Mouse (Mus musculus): ENCODE data around the gene Olfr970. TPM values are rescaled to one million over a fixed set of nuclear protein-coding genes. Genes with fewer than 3 reads are reported as not detected.
"Not testable (repeated sequence)": the region's sequence is repeated elsewhere in the genome, so short reads cannot be mapped to it uniquely, and the experiment has no call there.

Gene Olfr970
- not detected in 2 replicates for polyA plus RNA-seq (2014; fragmentation: Nextera tagmentation; extraction: Ambion mirVana)

DNA sequence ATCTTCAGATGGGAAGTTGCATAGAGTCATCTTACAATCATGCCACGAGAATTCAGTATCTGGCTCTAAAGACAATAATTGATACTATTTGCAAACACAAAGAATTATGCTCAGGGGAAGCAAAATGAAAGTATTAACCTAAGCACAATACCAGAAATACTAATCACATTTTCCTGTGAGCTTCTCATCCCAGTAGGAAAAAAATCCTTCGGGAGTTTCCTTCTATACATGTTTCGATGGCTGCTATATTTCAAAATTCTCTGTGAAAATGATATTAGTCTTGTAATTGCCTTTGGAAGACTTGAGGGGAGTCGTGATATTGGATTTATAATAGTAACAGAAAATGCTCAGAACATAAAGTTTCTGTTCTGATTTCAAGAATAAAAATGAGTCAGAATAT is at the start of gene Olfr970:
Gene Olfr970, plus strand, starts transcription at position 301 of the 400 bp plus-strand sequence.
- no peak within 1 kb of the TSS for H3K4me2 ChIP-seq (ENCODE audit: low read length)
- H3K9me3 ChIP-seq (ENCODE audit: control insufficient read depth, low read length), result no peaks in the 10 kb centered on the region
- H3K27me3 ChIP-seq (ENCODE audit: control insufficient read depth, insufficient read depth, low read length), result no peaks in the 10 kb centered on the region
- WGBS, result 72% methylated on average over 4 of the region's 4 CpGs
- H3K9ac ChIP-seq (ENCODE audit: low read length), result no peak within 1 kb of the TSS
- no peaks in the 10 kb centered on the region for H3K4me1 ChIP-seq (ENCODE audit: control insufficient read depth in 2 of 2, insufficient read depth in 2 of 2, low read length in 2 of 2)
- no peak for ATAC-seq (ENCODE audit: insufficient number of reproducible peaks, insufficient read depth, low FRiP score, low read depth)
- no peaks in the 10 kb centered on the region for H3K36me3 ChIP-seq (ENCODE audit: control insufficient read depth, insufficient read depth, low read length)
- H3K4me3 ChIP-seq (ENCODE audit: control insufficient read depth in 1 of 2, insufficient read depth in 1 of 2, low read depth in 1 of 2, low read length in 2 of 2), result no peak within 1 kb of the TSS
- H3K27ac ChIP-seq (replicated peaks in 1 of 2; ENCODE audit: control insufficient read depth in 1 of 2, insufficient read depth in 1 of 2, low read depth in 2 of 2, low read length in 2 of 2), result no peak within 1 kb of the TSS

DNA sequence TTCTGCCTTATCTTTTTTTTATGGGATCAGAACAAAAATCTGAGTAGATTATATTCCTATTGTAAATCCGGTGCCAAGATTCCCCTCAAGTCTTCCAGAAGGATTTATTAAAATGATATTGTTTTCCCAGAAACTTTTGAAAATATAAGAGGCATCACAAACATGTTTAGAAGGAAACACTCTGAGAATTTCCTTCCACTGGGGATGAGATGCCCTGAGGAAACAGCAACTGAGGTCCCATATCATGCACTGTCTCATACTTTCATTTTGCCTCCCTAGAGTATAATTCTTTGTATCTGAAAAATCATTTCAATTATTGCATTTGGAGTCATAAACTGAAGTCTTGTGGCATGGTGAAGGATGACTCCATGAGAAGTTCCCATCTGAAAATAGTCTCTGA is 25.5 kb upstream of the Olfr970 start, which contains the start of gene Olfr968:
Gene Olfr968, minus strand, starts transcription at position 101 of the 400 bp plus-strand sequence.
- whole genome bisulfite sequencing, result 67% methylated on average over 1 of the region's 1 CpGs
- H3K4me1 ChIP-seq (ENCODE audit: control insufficient read depth in 2 of 2, insufficient read depth in 2 of 2, low read length in 2 of 2), result no peaks in the 10 kb centered on the region

GRCm38 (mm10) chr9:39790558-39790957 is 18.1 kb upstream of the Olfr970 start, which contains the start of gene Olfr969:
TSS of gene Olfr969 (plus strand) at chr9:39790945.
- H3K4me1 ChIP-seq (ENCODE audit: control insufficient read depth in 2 of 2, insufficient read depth in 2 of 2, low read length in 2 of 2), result no peaks in the 10 kb centered on the region
- H3K27ac ChIP-seq (replicated peaks in 1 of 2; ENCODE audit: control insufficient read depth in 1 of 2, insufficient read depth in 1 of 2, low read depth in 2 of 2, low read length in 2 of 2), result no peak within 1 kb of the TSS
- H3K4me3 ChIP-seq (ENCODE audit: control insufficient read depth in 1 of 2, insufficient read depth in 1 of 2, low read depth in 1 of 2, low read length in 2 of 2), result no peak within 1 kb of the TSS
- WGBS, result 70% methylated on average over 2 of the region's 2 CpGs
- no peak within 1 kb of the TSS for H3K4me2 ChIP-seq (ENCODE audit: low read length)
- no peak within 1 kb of the TSS for H3K9ac ChIP-seq (ENCODE audit: low read length)
- no peaks in the 10 kb centered on the region for H3K36me3 ChIP-seq (ENCODE audit: control insufficient read depth, insufficient read depth, low read length)
- no peaks in the 10 kb centered on the region for H3K9me3 ChIP-seq (ENCODE audit: control insufficient read depth, low read length)
- ATAC-seq (ENCODE audit: insufficient number of reproducible peaks, insufficient read depth, low FRiP score, low read depth), result no peak
- H3K27me3 ChIP-seq (ENCODE audit: control insufficient read depth, insufficient read depth, low read length), result no peaks in the 10 kb centered on the region

More for the DNA sequence above, 25.5 kb upstream of the Olfr970 start, which contains the start of gene Olfr968:
- Histone ChIP-seq H3K27me3 (ENCODE audit: control insufficient read depth, insufficient read depth, low read length) (no peaks in the 10 kb centered on the region), H3K9me3 (ENCODE audit: control insufficient read depth, low read length) (no peaks in the 10 kb centered on the region), H3K4me3 (ENCODE audit: control insufficient read depth in 1 of 2, insufficient read depth in 1 of 2, low read depth in 1 of 2, low read length in 2 of 2) (no peak within 1 kb of the TSS), H3K27ac (replicated peaks in 1 of 2; ENCODE audit: control insufficient read depth in 1 of 2, insufficient read depth in 1 of 2, low read depth in 2 of 2, low read length in 2 of 2) (no peak within 1 kb of the TSS), H3K4me2 (ENCODE audit: low read length) (no peak within 1 kb of the TSS), H3K9ac (ENCODE audit: low read length) (no peak within 1 kb of the TSS), H3K36me3 (ENCODE audit: control insufficient read depth, insufficient read depth, low read length) (no peaks in the 10 kb centered on the region)
- no peak for ATAC-seq (ENCODE audit: insufficient number of reproducible peaks, insufficient read depth, low FRiP score, low read depth)

DNA sequence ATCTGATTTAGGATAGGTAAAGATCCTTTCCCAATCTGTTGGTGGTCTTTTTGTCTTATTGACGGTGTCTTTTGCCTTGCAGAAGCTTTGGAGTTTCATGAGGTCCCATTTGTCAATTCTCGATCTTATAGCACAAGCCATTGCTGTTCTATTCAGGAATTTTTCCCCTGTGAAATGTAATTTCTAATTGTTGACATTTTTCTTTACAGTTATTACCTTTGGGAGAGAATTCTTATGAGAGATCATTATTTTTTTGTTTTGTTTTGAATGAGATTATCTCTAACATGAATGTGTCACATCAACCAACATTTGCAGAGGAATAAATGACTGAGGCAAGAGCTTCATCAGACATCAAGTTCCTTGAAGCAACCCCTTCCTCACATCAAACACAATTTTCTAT is 27.9 kb downstream of the Olfr970 start, which contains the start of gene Olfr971:
Gene Olfr971, plus strand, starts transcription at position 301 of the 400 bp plus-strand sequence.
- WGBS, result 71% methylated on average over 1 of the region's 2 CpGs
- H3K4me1 ChIP-seq (ENCODE audit: control insufficient read depth in 2 of 2, insufficient read depth in 2 of 2, low read length in 2 of 2); H3K36me3 ChIP-seq (ENCODE audit: control insufficient read depth, insufficient read depth, low read length); H3K27ac ChIP-seq (replicated peaks in 1 of 2; ENCODE audit: control insufficient read depth in 1 of 2, insufficient read depth in 1 of 2, low read depth in 2 of 2, low read length in 2 of 2); H3K9ac ChIP-seq (ENCODE audit: low read length); H3K4me3 ChIP-seq (ENCODE audit: control insufficient read depth in 1 of 2, insufficient read depth in 1 of 2, low read depth in 1 of 2, low read length in 2 of 2); H3K4me2 ChIP-seq (ENCODE audit: low read length); H3K9me3 ChIP-seq (ENCODE audit: control insufficient read depth, low read length); ATAC-seq (ENCODE audit: insufficient number of reproducible peaks, insufficient read depth, low FRiP score, low read depth); H3K27me3 ChIP-seq (ENCODE audit: control insufficient read depth, insufficient read depth, low read length): not testable (repeated sequence)

- H3K36me3 ChIP-seq (ENCODE audit: control insufficient read depth, insufficient read depth, low read length), result no peaks in the 10 kb centered on the region
- no peak within 1 kb of the TSS for H3K4me3 ChIP-seq (ENCODE audit: control insufficient read depth in 1 of 2, insufficient read depth in 1 of 2, low read depth in 1 of 2, low read length in 2 of 2)
- 53% methylated on average over 2 of the region's 2 CpGs for WGBS
- no peak within 1 kb of the TSS for H3K4me2 ChIP-seq (ENCODE audit: low read length)
- no peaks in the 10 kb centered on the region for H3K4me1 ChIP-seq (ENCODE audit: control insufficient read depth in 2 of 2, insufficient read depth in 2 of 2, low read length in 2 of 2)
- H3K9ac ChIP-seq (ENCODE audit: low read length), result no peak within 1 kb of the TSS
- no peaks in the 10 kb centered on the region for H3K9me3 ChIP-seq (ENCODE audit: control insufficient read depth, low read length)
- H3K27ac ChIP-seq (replicated peaks in 1 of 2; ENCODE audit: control insufficient read depth in 1 of 2, insufficient read depth in 1 of 2, low read depth in 2 of 2, low read length in 2 of 2), result no peak within 1 kb of the TSS
- H3K27me3 ChIP-seq (ENCODE audit: control insufficient read depth, insufficient read depth, low read length), result no peaks in the 10 kb centered on the region
- ATAC-seq (ENCODE audit: insufficient number of reproducible peaks, insufficient read depth, low FRiP score, low read depth), result no peak
Observed at GRCm38 (mm10) chr9:39866122-39866521, 57.5 kb downstream of the Olfr970 start, which contains the start of gene Olfr972. TSS of gene Olfr972 (plus strand) at chr9:39866422.

Other genes starting within 250 kb of the Olfr970 start
- gene Olfr959, start 233.3 kb upstream of the Olfr970 start, polyA plus RNA-seq (2014; fragmentation: Nextera tagmentation; extraction: Ambion mirVana), result not detected in 2 replicates
- gene AW551984, start 204.5 kb upstream of the Olfr970 start, polyA plus RNA-seq (2014; fragmentation: Nextera tagmentation; extraction: Ambion mirVana), result 9.2 and 9.6 TPM in 2 replicates
- gene Olfr148, start 198.2 kb upstream of the Olfr970 start, polyA plus RNA-seq (2014; fragmentation: Nextera tagmentation; extraction: Ambion mirVana), result not detected in 2 replicates
- not detected in 2 replicates for gene Olfr960, start 187.5 kb upstream of the Olfr970 start, polyA plus RNA-seq (2014; fragmentation: Nextera tagmentation; extraction: Ambion mirVana)
- not detected in 2 replicates for gene Olfr961, start 163.8 kb upstream of the Olfr970 start, polyA plus RNA-seq (2014; fragmentation: Nextera tagmentation; extraction: Ambion mirVana)
- gene Olfr963, start 141.7 kb upstream of the Olfr970 start, polyA plus RNA-seq (2014; fragmentation: Nextera tagmentation; extraction: Ambion mirVana), result not detected in 2 replicates
- not detected in 2 replicates for gene Olfr149, start 101.7 kb upstream of the Olfr970 start, polyA plus RNA-seq (2014; fragmentation: Nextera tagmentation; extraction: Ambion mirVana)
- not detected in 2 replicates for gene Olfr965, start 97.5 kb upstream of the Olfr970 start, polyA plus RNA-seq (2014; fragmentation: Nextera tagmentation; extraction: Ambion mirVana)
- gene Olfr150, start 77.9 kb upstream of the Olfr970 start, polyA plus RNA-seq (2014; fragmentation: Nextera tagmentation; extraction: Ambion mirVana), result not detected in 2 replicates
- not detected in 2 replicates for gene Olfr967, start 62.6 kb upstream of the Olfr970 start, polyA plus RNA-seq (2014; fragmentation: Nextera tagmentation; extraction: Ambion mirVana)
- gene Olfr968, start 25.6 kb upstream of the Olfr970 start, polyA plus RNA-seq (2014; fragmentation: Nextera tagmentation; extraction: Ambion mirVana), result not detected in 2 replicates
- gene Olfr969, start 17.9 kb upstream of the Olfr970 start, polyA plus RNA-seq (2014; fragmentation: Nextera tagmentation; extraction: Ambion mirVana), result not detected in 2 replicates
- not detected in 2 replicates for gene Olfr971, start 28.0 kb downstream of the Olfr970 start, polyA plus RNA-seq (2014; fragmentation: Nextera tagmentation; extraction: Ambion mirVana)
- gene Olfr972, start 57.6 kb downstream of the Olfr970 start, polyA plus RNA-seq (2014; fragmentation: Nextera tagmentation; extraction: Ambion mirVana), result not detected in 2 replicates
- gene Olfr229, start 98.5 kb downstream of the Olfr970 start, polyA plus RNA-seq (2014; fragmentation: Nextera tagmentation; extraction: Ambion mirVana), result not detected in 2 replicates
- gene Olfr974, start 128.6 kb downstream of the Olfr970 start, polyA plus RNA-seq (2014; fragmentation: Nextera tagmentation; extraction: Ambion mirVana), result not detected in 2 replicates
- gene Olfr975, start 143.2 kb downstream of the Olfr970 start, polyA plus RNA-seq (2014; fragmentation: Nextera tagmentation; extraction: Ambion mirVana), result not detected in 2 replicates
- gene Olfr976, start 152.3 kb downstream of the Olfr970 start, polyA plus RNA-seq (2014; fragmentation: Nextera tagmentation; extraction: Ambion mirVana), result not detected in 2 replicates
- gene Olfr978, start 183.3 kb downstream of the Olfr970 start, polyA plus RNA-seq (2014; fragmentation: Nextera tagmentation; extraction: Ambion mirVana), result not detected in 2 replicates
- not detected in 2 replicates for gene Olfr979, start 194.6 kb downstream of the Olfr970 start, polyA plus RNA-seq (2014; fragmentation: Nextera tagmentation; extraction: Ambion mirVana)
- not detected in 2 replicates for gene Olfr980, start 200.7 kb downstream of the Olfr970 start, polyA plus RNA-seq (2014; fragmentation: Nextera tagmentation; extraction: Ambion mirVana)
- not detected in 2 replicates for gene Olfr981, start 212.6 kb downstream of the Olfr970 start, polyA plus RNA-seq (2014; fragmentation: Nextera tagmentation; extraction: Ambion mirVana)